Mouse (Mus musculus): ENCODE measurements around the gene Wdr75.

GRCm38 (mm10) chr1:45780606-45781288 is 14.2 kb upstream of the Wdr75 start:
- TF ChIP-seq CTCF (IDR thresholded peaks at IDR 0.05; ENCODE audit: extremely low read depth, insufficient read length, insufficient replicate concordance, low read depth, low read length): no peak
- TF ChIP-seq POLR2A (IDR thresholded peaks at IDR 0.05; ENCODE audit: low read depth, low read length): no peak

All from small intestine, adult 2 months (tissue).